ENCODE assay signal across 22 mouse cellular contexts in the genomic region with DNA sequence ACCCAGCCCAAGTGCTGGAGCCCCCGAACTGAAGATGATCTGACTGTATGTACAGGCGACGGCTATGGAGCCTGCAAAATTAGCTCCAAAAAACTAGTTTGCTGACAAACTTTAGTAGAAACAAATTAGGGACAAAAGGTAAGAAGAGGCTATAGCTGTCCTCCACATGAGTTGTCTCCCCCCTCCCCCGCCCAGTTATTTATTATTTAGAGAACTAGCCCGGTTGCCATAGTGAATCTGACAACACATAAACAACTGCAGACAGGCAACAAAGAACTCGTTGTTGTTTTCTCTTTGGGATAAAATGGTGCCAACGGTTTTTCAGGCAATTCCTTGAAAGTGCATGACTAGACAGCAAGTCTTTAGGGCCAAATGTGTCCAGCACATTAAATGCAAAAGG. TPM values are rescaled to one million over a fixed set of nuclear protein-coding genes. Genes with fewer than 3 reads are reported as not detected.
A peak's percentile ranks its signal among the peaks of the same experiment; 100 is the strongest.
DNase-seq lines count a peak whose midpoint lies in the region; ATAC-seq lines count a peak whose summit lies in the region.
"Had no signal": no experiment of that assay in that cellular context is flagged by ENCODE, and none has a peak within 500 bp of the region (broad histone marks: within the 10 kb centered on the region; RNA-seq: fewer than 3 reads in every experiment).

No protein-coding gene starts in this region.

- H3K27me3 ChIP-seq in forebrain, embryonic 16.5 days (replicated peaks; ENCODE audit: control insufficient read depth, insufficient read depth, low read length): peaks cover under 1% of the 10 kb centered on the region
- H3K27me3 ChIP-seq in forebrain, embryonic 13.5 days: peaks cover 12% of the 10 kb centered on the region
- peaks cover 4% of the 10 kb centered on the region; the same call in 1 of the 2 replicates for H3K27me3 ChIP-seq in neural tube, embryonic 13.5 days
- H3K27me3 ChIP-seq: heart, embryonic 15.5 days had no signal

- intact Hi-C loops in left cerebral cortex, postnatal 4 days (cut with DNase I): no loop called here
- intact Hi-C loops in left cerebral cortex, postnatal 25 days (cut with DNase I): no loop called here

- H3K4me2 ChIP-seq in forebrain, embryonic 16.5 days (ENCODE audit: low read length): no peak overlapping the region
- H3K4me2 ChIP-seq in forebrain, embryonic 13.5 days: no peak overlapping the region
- no peak overlapping the region for H3K4me2 ChIP-seq in neural tube, embryonic 13.5 days
- H3K4me2 ChIP-seq: heart, embryonic 15.5 days; liver, embryonic 13.5 days had no signal

- DNase-seq in left cerebral cortex, postnatal 4 days: peak; percentile 14
- DNase-seq in left cerebral cortex, postnatal 25 days (ENCODE audit: low spot score in 2 of 2): no peak
- DNase-seq in Muller cell, postnatal 12 days (ENCODE audit: inconsistent ontology term): peak; percentile 85
- DNase-seq in gastrocnemius, postnatal 10 days: no peak
- DNase-seq: adrenal gland, postnatal 14 days; cerebellum, adult 8-10 months; cerebellum, postnatal 36 days; gastrocnemius, adult 2 months; heart, postnatal 36 days; kidney, adult 8-10 months; kidney, postnatal 10 days; liver, embryonic 13.5 days; lung, adult 2 months; lung, postnatal 14 days; thymus, adult 18-20 months; thymus, postnatal 4 days had no signal

- no peak overlapping the region for H3K4me3 ChIP-seq in forebrain, embryonic 16.5 days (replicated peaks; ENCODE audit: low read length)
- no peak overlapping the region for H3K4me3 ChIP-seq in forebrain, embryonic 13.5 days
- no peak overlapping the region for H3K4me3 ChIP-seq in neural tube, embryonic 13.5 days
- H3K4me3 ChIP-seq: gastrocnemius, adult 2 months; heart, embryonic 15.5 days; liver, embryonic 13.5 days had no signal

- H3K9me3 ChIP-seq in forebrain, embryonic 16.5 days (ENCODE audit: control insufficient read depth, low read length): no peaks in the 10 kb centered on the region
- no peaks in the 10 kb centered on the region for H3K9me3 ChIP-seq in forebrain, embryonic 13.5 days (replicated peaks)
- H3K9me3 ChIP-seq in neural tube, embryonic 13.5 days: no peaks in the 10 kb centered on the region
- H3K9me3 ChIP-seq: heart, embryonic 15.5 days; liver, embryonic 13.5 days had no signal

- no peak overlapping the region for H3K9ac ChIP-seq in forebrain, embryonic 16.5 days (replicated peaks; ENCODE audit: low read depth, low read length)
- no peak overlapping the region for H3K9ac ChIP-seq in forebrain, embryonic 13.5 days
- H3K9ac ChIP-seq in neural tube, embryonic 13.5 days: no peak overlapping the region
- H3K9ac ChIP-seq: heart, embryonic 15.5 days; liver, embryonic 13.5 days had no signal

- 61% methylated on average over 7 of the region's 7 CpGs for WGBS in forebrain, embryonic 16.5 days
- 75% methylated on average over 7 of the region's 7 CpGs for WGBS in forebrain, embryonic 13.5 days
- 56% methylated on average over 7 of the region's 7 CpGs for WGBS in neural tube, embryonic 13.5 days

- no peaks in the 10 kb centered on the region for H3K4me1 ChIP-seq in forebrain, embryonic 16.5 days (replicated peaks; ENCODE audit: control insufficient read depth, insufficient read depth, low read length)
- peaks cover 3% of the 10 kb centered on the region; the same call in 1 of the 2 replicates for H3K4me1 ChIP-seq in forebrain, embryonic 13.5 days
- peaks cover 19% of the 10 kb centered on the region for H3K4me1 ChIP-seq in neural tube, embryonic 13.5 days (replicated peaks)
- H3K4me1 ChIP-seq: liver, embryonic 13.5 days had no signal

- H3K36me3 ChIP-seq in forebrain, embryonic 16.5 days (ENCODE audit: control insufficient read depth, insufficient read depth): no peaks in the 10 kb centered on the region
- no peaks in the 10 kb centered on the region for H3K36me3 ChIP-seq in forebrain, embryonic 13.5 days (ENCODE audit: poor library complexity, severe bottlenecking)
- H3K36me3 ChIP-seq in neural tube, embryonic 13.5 days: no peaks in the 10 kb centered on the region
- H3K36me3 ChIP-seq: heart, embryonic 15.5 days; liver, embryonic 13.5 days had no signal

- no peak overlapping the region for H3K27ac ChIP-seq in forebrain, embryonic 16.5 days (ENCODE audit: low read length)
- H3K27ac ChIP-seq in forebrain, embryonic 13.5 days: no peak overlapping the region
- H3K27ac ChIP-seq in neural tube, embryonic 13.5 days (replicated peaks): peak overlapping the region; percentile 53; the same call in 1 of the 2 replicates
- H3K27ac ChIP-seq: gastrocnemius, adult 2 months; heart, embryonic 15.5 days; liver, embryonic 13.5 days had no signal

- 0 out of 2 replicates have a peak, but pooled peaks have one; percentile 34 for ATAC-seq in forebrain, embryonic 16.5 days
- ATAC-seq in forebrain, embryonic 13.5 days: no peak
- peak; percentile 69 for ATAC-seq in neural tube, embryonic 13.5 days (ENCODE audit: low read depth)
- ATAC-seq: inflammation-experienced regulatory T-cells, adult 6 months had no signal

RNA-seq across cellular contexts. Expression of a gene that starts 7.3 kb away (rescaled TPM):
- 24.0 and 28.7 TPM in 2 replicates for polyA plus RNA-seq in forebrain, embryonic 16.5 days (2015; fragmentation: Nextera tagmentation; extraction: Ambion mirVana)
- 11.3 and 13.1 TPM in 2 replicates for polyA plus RNA-seq in forebrain, embryonic 13.5 days (2015; fragmentation: Nextera tagmentation; extraction: Ambion mirVana)
- 10 to 100 TPM; 42.6 to 47.1 TPM for total RNA-seq in left cerebral cortex, postnatal 4 days (2021)
- 10 to 100 TPM; 43.9 to 47.8 TPM for total RNA-seq in left cerebral cortex, postnatal 25 days (2021)
- 25.5 and 29.1 TPM in 2 replicates for polyA plus RNA-seq in neural tube, embryonic 13.5 days (2015; fragmentation: Nextera tagmentation; extraction: Ambion mirVana)
- total RNA-seq in gastrocnemius, postnatal 10 days (2021): 10 to 100 TPM; 41.0 to 44.1 TPM
- total RNA-seq: megakaryocyte, adult 5-6 weeks had no signal
- polyA plus RNA-seq: inflammation-experienced regulatory T-cells, adult 6 months had no signal

Comparison
In these comparisons a context has a peak if more than half of its experiments do, and no peak if none do; other contexts are left out.
1. DNase-seq: peak in left cerebral cortex, postnatal 4 days (single experiment) and Muller cell, postnatal 12 days (single experiment); none in left cerebral cortex, postnatal 25 days (0 of 2) and gastrocnemius, postnatal 10 days (single experiment).